In the genomic region with DNA sequence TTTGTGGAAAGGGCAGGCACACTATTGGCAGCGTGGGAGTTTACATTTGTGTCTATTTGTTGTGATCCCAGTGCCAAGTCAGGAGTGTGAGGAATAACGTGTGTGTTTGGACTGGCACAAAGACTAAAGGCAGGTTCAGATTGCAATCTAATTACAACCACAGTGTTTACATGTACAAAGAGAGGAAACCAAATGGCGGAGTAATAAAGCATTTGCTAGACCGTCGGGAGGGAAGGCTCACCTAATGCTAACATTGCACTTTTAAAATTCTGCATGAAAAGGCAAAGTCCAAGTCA, we compare ENCODE assay signal across 22 mouse cellular contexts.
DNase-seq lines count a peak whose midpoint lies in the region; ATAC-seq and TF ChIP-seq lines count a peak whose summit lies in the region.
"Had no signal": no experiment of that assay in that cellular context is flagged by ENCODE, and none has a peak within 500 bp of the region (broad histone marks: within the 10 kb centered on the region; RNA-seq: fewer than 3 reads in every experiment).

No protein-coding gene starts in this region.

- no peaks in the 10 kb centered on the region for H3K36me3 ChIP-seq in embryonic facial prominence, embryonic 14.5 days (ENCODE audit: control insufficient read depth, insufficient read depth, low read length)
- no peaks in the 10 kb centered on the region for H3K36me3 ChIP-seq in embryonic facial prominence, embryonic 10.5 days (replicated peaks)
- H3K36me3 ChIP-seq in hindbrain, embryonic 14.5 days (replicated peaks; ENCODE audit: control insufficient read depth, insufficient read depth): no peaks in the 10 kb centered on the region
- no peaks in the 10 kb centered on the region for H3K36me3 ChIP-seq in hindbrain, embryonic 11.5 days (ENCODE audit: control insufficient read depth, insufficient read depth, low read length)
- H3K36me3 ChIP-seq in forebrain, embryonic 15.5 days: no peaks in the 10 kb centered on the region
- H3K36me3 ChIP-seq in midbrain, embryonic 13.5 days: no peaks in the 10 kb centered on the region
- no peaks in the 10 kb centered on the region for H3K36me3 ChIP-seq in intestine, postnatal 0 days (ENCODE audit: control insufficient read depth, insufficient read depth)
- H3K36me3 ChIP-seq: embryonic facial prominence, embryonic 15.5 days; stomach, embryonic 15.5 days had no signal

- no peaks in the 10 kb centered on the region for H3K27me3 ChIP-seq in embryonic facial prominence, embryonic 14.5 days (replicated peaks; ENCODE audit: control insufficient read depth, insufficient read depth, low read length)
- H3K27me3 ChIP-seq in embryonic facial prominence, embryonic 10.5 days (replicated peaks; ENCODE audit: low read depth, poor library complexity, severe bottlenecking): no peaks in the 10 kb centered on the region
- no peaks in the 10 kb centered on the region for H3K27me3 ChIP-seq in hindbrain, embryonic 14.5 days (ENCODE audit: control insufficient read depth, insufficient read depth, low read length)
- H3K27me3 ChIP-seq in hindbrain, embryonic 11.5 days (ENCODE audit: control insufficient read depth, insufficient read depth, low read length): no peaks in the 10 kb centered on the region
- no peaks in the 10 kb centered on the region for H3K27me3 ChIP-seq in forebrain, embryonic 15.5 days
- peaks cover 9% of the 10 kb centered on the region; the same call in 1 of the 2 replicates for H3K27me3 ChIP-seq in midbrain, embryonic 13.5 days
- H3K27me3 ChIP-seq in intestine, postnatal 0 days (replicated peaks; ENCODE audit: control insufficient read depth, insufficient read depth, low read length): no peaks in the 10 kb centered on the region
- H3K27me3 ChIP-seq: embryonic facial prominence, embryonic 15.5 days; stomach, embryonic 15.5 days had no signal

- H3K4me3 ChIP-seq in embryonic facial prominence, embryonic 14.5 days (ENCODE audit: low read depth, low read length): no peak overlapping the region
- H3K4me3 ChIP-seq in embryonic facial prominence, embryonic 10.5 days: no peak overlapping the region
- no peak overlapping the region for H3K4me3 ChIP-seq in hindbrain, embryonic 14.5 days (replicated peaks; ENCODE audit: low read length)
- H3K4me3 ChIP-seq in hindbrain, embryonic 11.5 days (ENCODE audit: low read depth, low read length): no peak overlapping the region
- H3K4me3 ChIP-seq in forebrain, embryonic 15.5 days: no peak overlapping the region
- no peak overlapping the region for H3K4me3 ChIP-seq in midbrain, embryonic 13.5 days (replicated peaks)
- no peak overlapping the region for H3K4me3 ChIP-seq in intestine, postnatal 0 days (ENCODE audit: low read depth, low read length)
- H3K4me3 ChIP-seq: embryonic facial prominence, embryonic 15.5 days; heart, adult 2 months; stomach, embryonic 15.5 days had no signal

- H3K4me1 ChIP-seq in embryonic facial prominence, embryonic 14.5 days (ENCODE audit: control insufficient read depth, insufficient read depth, low read length): peaks cover 7% of the 10 kb centered on the region; the same call in 1 of the 2 replicates
- H3K4me1 ChIP-seq in embryonic facial prominence, embryonic 10.5 days: peaks cover 6% of the 10 kb centered on the region
- peaks cover 14% of the 10 kb centered on the region for H3K4me1 ChIP-seq in hindbrain, embryonic 14.5 days (replicated peaks; ENCODE audit: control insufficient read depth, insufficient read depth, low read length)
- H3K4me1 ChIP-seq in hindbrain, embryonic 11.5 days (replicated peaks; ENCODE audit: control insufficient read depth, insufficient read depth, low read length): no peaks in the 10 kb centered on the region
- peaks cover 13% of the 10 kb centered on the region for H3K4me1 ChIP-seq in forebrain, embryonic 15.5 days
- H3K4me1 ChIP-seq in midbrain, embryonic 13.5 days (replicated peaks): peaks cover 15% of the 10 kb centered on the region
- no peaks in the 10 kb centered on the region for H3K4me1 ChIP-seq in intestine, postnatal 0 days (replicated peaks; ENCODE audit: control insufficient read depth, insufficient read depth, low read length)
- H3K4me1 ChIP-seq: embryonic facial prominence, embryonic 15.5 days; stomach, embryonic 15.5 days had no signal

- no peak overlapping the region for H3K9ac ChIP-seq in embryonic facial prominence, embryonic 14.5 days (ENCODE audit: low read depth, low read length)
- no peak overlapping the region for H3K9ac ChIP-seq in hindbrain, embryonic 14.5 days
- no peak overlapping the region for H3K9ac ChIP-seq in hindbrain, embryonic 11.5 days (ENCODE audit: low read depth, low read length)
- no peak overlapping the region for H3K9ac ChIP-seq in forebrain, embryonic 15.5 days (replicated peaks)
- no peak overlapping the region for H3K9ac ChIP-seq in midbrain, embryonic 13.5 days (replicated peaks)
- H3K9ac ChIP-seq in intestine, postnatal 0 days (ENCODE audit: low read depth, low read length): no peak overlapping the region
- H3K9ac ChIP-seq: embryonic facial prominence, embryonic 15.5 days; stomach, embryonic 15.5 days had no signal

- DNase-seq in embryonic facial prominence, embryonic 14.5 days (ENCODE audit: low spot score): peak; percentile 37
- no peak for DNase-seq in embryonic facial prominence, embryonic 10.5 days (ENCODE audit: low spot score)
- DNase-seq in hindbrain, embryonic 14.5 days (ENCODE audit: low spot score): peak; percentile 47
- DNase-seq in hindbrain, embryonic 11.5 days (ENCODE audit: low spot score): no peak
- DNase-seq: adrenal gland, postnatal 25 days; cerebellum, adult 11 months; heart, adult 2 months; kidney, adult 2 months; kidney, postnatal 10 days; liver; lung, adult 18-20 months; lung, postnatal 14 days; right cerebral cortex, postnatal 25 days; thymus, adult 2 months had no signal

- TF ChIP-seq CTCF in intestine, postnatal 0 days (IDR thresholded peaks at IDR 0.05; ENCODE audit: low read depth): no peak

- no peak for ATAC-seq in embryonic facial prominence, embryonic 14.5 days (ENCODE audit: low read depth)
- 0 out of 2 replicates have a peak, but pooled peaks have one; percentile 14 for ATAC-seq in hindbrain, embryonic 14.5 days (ENCODE audit: low FRiP score)
- ATAC-seq in hindbrain, embryonic 11.5 days (ENCODE audit: low FRiP score): no peak; the same call in 1 of the 2 replicates
- ATAC-seq in forebrain, embryonic 15.5 days (replicated peaks): no peak; the same call in 1 of the 2 replicates
- peak; percentile 14; the same call in 1 of the 2 replicates for ATAC-seq in midbrain, embryonic 13.5 days
- no peak for ATAC-seq in intestine, postnatal 0 days
- no peak for ATAC-seq in granulocyte monocyte progenitor cell, adult 5-6 weeks (replicated peaks; ENCODE audit: poor library complexity, severe bottlenecking)
- ATAC-seq: activated CD4-positive, CD25-positive, alpha-beta regulatory T cell, adult 4 months; CD4-positive, CD25-positive, alpha-beta regulatory T cell, adult 4 months had no signal

- no peak overlapping the region for H3K4me2 ChIP-seq in embryonic facial prominence, embryonic 14.5 days (ENCODE audit: low read depth, low read length)
- H3K4me2 ChIP-seq in hindbrain, embryonic 14.5 days (replicated peaks): 0 out of 2 replicates have a peak overlapping the region, but pooled peaks have one; percentile 13
- H3K4me2 ChIP-seq in hindbrain, embryonic 11.5 days (replicated peaks; ENCODE audit: low read depth, low read length): no peak overlapping the region
- no peak overlapping the region for H3K4me2 ChIP-seq in forebrain, embryonic 15.5 days (replicated peaks)
- 0 out of 2 replicates have a peak overlapping the region, but pooled peaks have one; percentile 9 for H3K4me2 ChIP-seq in midbrain, embryonic 13.5 days (replicated peaks)
- H3K4me2 ChIP-seq in intestine, postnatal 0 days (replicated peaks; ENCODE audit: low read depth): no peak overlapping the region
- H3K4me2 ChIP-seq: embryonic facial prominence, embryonic 15.5 days; stomach, embryonic 15.5 days had no signal

- no peak overlapping the region for H3K27ac ChIP-seq in embryonic facial prominence, embryonic 14.5 days (replicated peaks; ENCODE audit: low read depth, low read length)
- no peak overlapping the region for H3K27ac ChIP-seq in embryonic facial prominence, embryonic 10.5 days (replicated peaks)
- peak overlapping the region; percentile 80 for H3K27ac ChIP-seq in hindbrain, embryonic 14.5 days
- H3K27ac ChIP-seq in hindbrain, embryonic 11.5 days (ENCODE audit: low read depth, low read length): no peak overlapping the region
- H3K27ac ChIP-seq in forebrain, embryonic 15.5 days (replicated peaks): peak overlapping the region; percentile 46; the same call in 1 of the 2 replicates
- H3K27ac ChIP-seq in midbrain, embryonic 13.5 days: peak overlapping the region; percentile 68
- H3K27ac ChIP-seq in intestine, postnatal 0 days (ENCODE audit: low read depth, low read length): no peak overlapping the region
- H3K27ac ChIP-seq: embryonic facial prominence, embryonic 15.5 days; heart, adult 2 months; stomach, embryonic 15.5 days had no signal

- H3K9me3 ChIP-seq in embryonic facial prominence, embryonic 14.5 days (ENCODE audit: control insufficient read depth, low read length): no peaks in the 10 kb centered on the region
- H3K9me3 ChIP-seq in embryonic facial prominence, embryonic 10.5 days: no peaks in the 10 kb centered on the region
- no peaks in the 10 kb centered on the region for H3K9me3 ChIP-seq in hindbrain, embryonic 14.5 days (ENCODE audit: control insufficient read depth, low read length)
- H3K9me3 ChIP-seq in hindbrain, embryonic 11.5 days (ENCODE audit: control insufficient read depth, low read length): no peaks in the 10 kb centered on the region
- H3K9me3 ChIP-seq in forebrain, embryonic 15.5 days: no peaks in the 10 kb centered on the region
- H3K9me3 ChIP-seq in midbrain, embryonic 13.5 days: no peaks in the 10 kb centered on the region
- H3K9me3 ChIP-seq in intestine, postnatal 0 days (ENCODE audit: control insufficient read depth): no peaks in the 10 kb centered on the region
- H3K9me3 ChIP-seq: embryonic facial prominence, embryonic 15.5 days; stomach, embryonic 15.5 days had no signal

- 53% methylated on average over 5 of the region's 5 CpGs for WGBS in embryonic facial prominence, embryonic 14.5 days
- 73% methylated on average over 5 of the region's 5 CpGs for WGBS in embryonic facial prominence, embryonic 10.5 days
- WGBS in hindbrain, embryonic 14.5 days: 43% methylated on average over 5 of the region's 5 CpGs
- WGBS in hindbrain, embryonic 11.5 days: 80% methylated on average over 5 of the region's 5 CpGs
- 15% methylated on average over 5 of the region's 5 CpGs for WGBS in forebrain, embryonic 15.5 days
- 61% methylated on average over 5 of the region's 5 CpGs for WGBS in midbrain, embryonic 13.5 days
- 31% methylated on average over 5 of the region's 5 CpGs for WGBS in intestine, postnatal 0 days

Comparison
In these comparisons a context has a peak if more than half of its experiments do, and no peak if none do; other contexts are left out.
1. ATAC-seq: peak in hindbrain, embryonic 14.5 days (single experiment) and midbrain, embryonic 13.5 days (single experiment); none in embryonic facial prominence, embryonic 14.5 days (single experiment), hindbrain, embryonic 11.5 days (single experiment), forebrain, embryonic 15.5 days (single experiment), intestine, postnatal 0 days (single experiment) and granulocyte monocyte progenitor cell, adult 5-6 weeks (single experiment).
2. DNase-seq: peak in embryonic facial prominence, embryonic 14.5 days (single experiment) and hindbrain, embryonic 14.5 days (single experiment); none in embryonic facial prominence, embryonic 10.5 days (single experiment) and hindbrain, embryonic 11.5 days (single experiment).
3. H3K27ac ChIP-seq: peak in hindbrain, embryonic 14.5 days (single experiment), forebrain, embryonic 15.5 days (single experiment) and midbrain, embryonic 13.5 days (single experiment); none in embryonic facial prominence, embryonic 14.5 days (single experiment), embryonic facial prominence, embryonic 10.5 days (single experiment), hindbrain, embryonic 11.5 days (single experiment) and intestine, postnatal 0 days (single experiment).
4. H3K4me2 ChIP-seq: peak in hindbrain, embryonic 14.5 days (single experiment) and midbrain, embryonic 13.5 days (single experiment); none in embryonic facial prominence, embryonic 14.5 days (single experiment), hindbrain, embryonic 11.5 days (single experiment), forebrain, embryonic 15.5 days (single experiment) and intestine, postnatal 0 days (single experiment).